Mouse (Mus musculus) ES-E14 (cell line): ENCODE results near the gene Vtn. TPM values are rescaled to one million over a fixed set of nuclear protein-coding genes. Genes with fewer than 3 reads are reported as not detected.

Source experiments
- DNase-seq: peaks from one replicate; pipeline ENCODE4 v3.0.0-alpha.2; 2013; ENCODE audit warnings: low read depth, low spot score
- H3K27ac ChIP-seq: 2 replicates; pipeline ENCODE4 v1.5.1; 2012; ENCODE audit warnings: low read depth, mild to moderate bottlenecking, low read length, moderate library complexity, mixed read lengths; ENCODE audit not compliant: poor library complexity, insufficient read depth, severe bottlenecking
- H3K36me3 ChIP-seq: 2 replicates; pipeline ENCODE4 v1.6.1; 2012; ENCODE audit warnings: mild to moderate bottlenecking, low read length, moderate library complexity, mixed read lengths; ENCODE audit not compliant: control insufficient read depth, poor library complexity, insufficient read depth, severe bottlenecking
- H3K4me1 ChIP-seq, 2 experiments: fragments of 150-350 bp in 1 of 2; sonication (generic) in 1 of 2; 2 replicates each; pipeline ENCODE4 v1.6.1; 2012; ENCODE audit warnings: low read length in 2 of 2, mild to moderate bottlenecking in 1 of 2, mixed read lengths in 1 of 2; ENCODE audit not compliant: control insufficient read depth in 2 of 2, insufficient read depth in 2 of 2, poor library complexity in 1 of 2
- H3K4me3 ChIP-seq, 2 experiments: fragments of 150-350 bp in 1 of 2; sonication (generic) in 1 of 2; 2 replicates each; pipeline ENCODE4 v1.5.1; 2012; ENCODE audit warnings: low read length in 2 of 2, low read depth in 1 of 2, mild to moderate bottlenecking in 1 of 2, mixed read lengths in 1 of 2; ENCODE audit not compliant: insufficient read depth in 1 of 2, poor library complexity in 1 of 2, severe bottlenecking in 1 of 2
- H3K9ac ChIP-seq: 2 replicates; pipeline ENCODE4 v1.6.1; 2012; ENCODE audit warnings: low read depth, mild to moderate bottlenecking, low read length, mixed read lengths; ENCODE audit not compliant: poor library complexity, insufficient read depth, severe bottlenecking
- H3K9me3 ChIP-seq: fragments of 150-350 bp; sonication (generic); 2 replicates; pipeline ENCODE4 v1.6.1; 2012; ENCODE audit warnings: low read depth, mild to moderate bottlenecking, low read length; ENCODE audit not compliant: control insufficient read depth, insufficient read depth
- CHD2 ChIP-seq: IDR thresholded peaks from 2 replicates; pipeline ENCODE4 v1.6.1; 2014; ENCODE audit warnings: mild to moderate bottlenecking, low read depth, low read length, inconsistent platforms
- HCFC1 ChIP-seq: IDR thresholded peaks from 2 replicates; pipeline ENCODE4 v1.6.1; 2012; ENCODE audit warnings: low read length, inconsistent platforms, borderline replicate concordance; ENCODE audit not compliant: insufficient read depth
- MAFK ChIP-seq: IDR thresholded peaks from 2 replicates; pipeline ENCODE4 v1.6.1; 2014; ENCODE audit warnings: mild to moderate bottlenecking, low read depth, low read length, inconsistent platforms; ENCODE audit not compliant: insufficient read depth
- ZC3H11A ChIP-seq: IDR thresholded peaks from 2 replicates; pipeline ENCODE4 v1.6.1; 2012; ENCODE audit warnings: low read depth, mild to moderate bottlenecking, inconsistent platforms, low read length, borderline replicate concordance
- ZNF384 ChIP-seq: IDR thresholded peaks from 2 replicates; pipeline ENCODE4 v1.6.1; 2012; ENCODE audit warnings: low read depth, low read length, inconsistent platforms
- in situ Hi-C, 2 experiments: fragments of 600-800 bp; cut with MboI; formaldehyde crosslinking; loops; one replicate each; pipeline ENCODE4 v1.15.1; 2025; ENCODE audit warnings: low sequenced_read_pairs in 2 of 2, inconsistent platforms in 1 of 2; ENCODE audit not compliant: unreplicated experiment in 2 of 2
- total RNA-seq: library from RNA; depleted of rRNA; stranded (reverse); fragments of 300-350 nt; gene quantifications from 2 replicates; pipeline ENCODE4 v1.2.3, GENCODE M21; 2012

The Vtn gene
- total RNA-seq, 1 experiment, result not detected

DNA sequence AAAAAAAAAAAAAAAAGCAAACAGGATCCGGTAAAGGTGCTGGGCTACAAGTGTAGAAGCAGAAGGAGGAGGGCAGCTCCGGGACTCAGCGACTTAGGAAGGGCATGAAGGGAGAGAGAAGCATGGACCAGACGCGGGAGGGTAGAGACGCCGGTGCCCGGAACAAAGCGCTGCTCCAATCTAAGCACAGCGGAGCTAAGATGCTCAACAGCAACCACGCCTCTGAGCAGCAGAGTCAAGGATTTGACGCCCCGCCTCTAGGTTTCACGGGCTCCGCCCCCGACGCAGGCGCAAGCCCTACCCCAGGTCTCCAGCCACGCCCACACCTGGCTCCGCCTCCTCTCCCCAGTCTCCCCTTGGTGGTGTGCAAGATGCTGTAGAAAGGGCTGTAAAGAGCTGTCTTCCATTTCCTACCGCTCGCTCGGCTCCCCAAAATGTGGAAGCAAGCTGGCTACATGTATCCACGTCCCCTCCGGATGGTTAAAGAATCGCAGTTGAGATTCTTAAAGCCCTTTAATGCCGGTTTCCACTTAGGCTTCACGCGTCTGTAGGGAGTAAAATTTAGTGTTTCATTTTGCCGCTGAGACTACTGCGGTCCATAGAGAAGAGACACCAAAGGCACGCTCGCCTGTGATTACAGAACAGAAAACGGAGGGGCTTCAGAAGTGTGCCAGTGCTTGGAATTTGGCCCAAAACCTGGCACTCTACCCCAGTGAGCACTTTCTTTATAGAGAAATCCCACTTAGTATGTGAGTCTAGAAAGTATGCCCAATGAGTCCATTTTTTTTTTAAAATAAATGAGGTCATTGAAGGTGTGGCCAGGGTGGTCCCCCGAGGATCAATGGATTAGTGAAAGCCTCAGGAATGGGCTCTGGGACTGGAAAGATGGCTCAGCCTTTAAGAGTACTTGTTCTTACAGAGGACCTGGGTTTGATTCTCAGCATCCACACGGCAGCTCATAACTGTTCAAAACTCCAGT is 1.1 kb upstream of the Vtn start, which contains the start of gene Sarm1:
Gene Sarm1, minus strand, starts transcription at position 211 of the 979 bp plus-strand sequence.
- Histone ChIP-seq H3K4me3 (peak within 1 kb of the TSS; percentile 59 to 77), H3K27ac (no peak within 1 kb of the TSS), H3K36me3 (no peaks in the 10 kb centered on the region), H3K9me3 (no peaks in the 10 kb centered on the region), H3K4me1 (peaks cover 0 to 2% of the 10 kb centered on the region in 2 experiments; a peak in 1 of 4 replicates), H3K9ac (peak within 1 kb of the TSS; percentile 38; the same call in 1 of the 2 replicates)
- TF ChIP-seq HCFC1 (peak; percentile 49; the same call in 1 of the 2 replicates), CHD2 (no peak), ZNF384 (peak; percentile 92)
- in situ Hi-C loops, result no loop called here
- peak; percentile 98 for DNase-seq

DNA sequence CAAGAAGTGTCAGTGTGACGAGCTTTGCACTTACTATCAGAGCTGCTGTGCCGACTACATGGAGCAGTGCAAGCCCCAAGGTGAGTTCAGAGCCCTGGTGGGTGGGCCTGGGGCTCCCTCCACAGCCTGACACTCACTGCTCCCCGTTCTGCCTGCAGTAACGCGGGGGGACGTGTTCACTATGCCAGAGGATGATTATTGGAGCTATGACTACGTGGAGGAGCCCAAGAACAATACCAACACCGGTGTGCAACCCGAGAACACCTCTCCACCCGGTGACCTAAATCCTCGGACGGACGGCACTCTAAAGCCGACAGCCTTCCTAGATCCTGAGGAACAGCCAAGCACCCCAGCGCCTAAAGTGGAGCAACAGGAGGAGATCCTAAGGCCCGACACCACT is 652 bp downstream of the Vtn start:
- Histone ChIP-seq H3K9ac (no peak overlapping the region), H3K4me3 (no peak overlapping the region), H3K27ac (no peak overlapping the region), H3K9me3 (no peaks in the 10 kb centered on the region), H3K36me3 (no peaks in the 10 kb centered on the region), H3K4me1 (peaks cover 0 to 2% of the 10 kb centered on the region in 2 experiments; a peak in 1 of 4 replicates)
- TF ChIP-seq ZC3H11A (no peak), ZNF384 (no peak), MAFK (no peak), HCFC1 (no peak), CHD2 (no peak)
- in situ Hi-C loops, result no loop called here
- no peak for DNase-seq

DNA sequence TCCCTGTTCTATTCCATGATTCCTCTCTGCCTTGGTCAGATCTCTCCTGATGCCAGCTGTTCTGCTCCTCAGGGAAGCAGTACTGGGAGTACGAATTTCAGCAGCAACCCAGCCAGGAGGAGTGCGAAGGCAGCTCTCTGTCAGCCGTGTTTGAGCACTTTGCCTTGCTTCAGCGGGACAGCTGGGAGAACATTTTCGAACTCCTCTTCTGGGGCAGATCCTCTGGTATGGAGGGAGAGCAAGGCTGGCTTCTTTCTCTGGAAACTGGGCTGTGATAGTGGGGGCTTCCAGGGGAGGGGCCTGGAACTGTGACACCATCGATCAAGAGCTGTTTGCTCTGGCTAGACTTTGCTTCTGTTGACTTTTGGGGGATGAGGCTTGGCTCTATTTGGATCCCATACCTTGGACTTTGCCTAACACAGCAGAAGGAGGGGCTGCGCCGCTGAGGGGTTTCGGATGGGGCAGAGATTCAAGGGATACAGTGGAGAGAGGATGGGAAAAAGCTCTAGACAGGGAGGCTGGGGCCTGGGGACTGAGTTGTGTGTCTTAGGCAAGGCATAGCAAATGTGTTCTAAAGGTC is 1.8 kb downstream of the Vtn start:
- peaks cover 0 to 2% of the 10 kb centered on the region in 2 experiments; a peak in 1 of 4 replicates for H3K4me1 ChIP-seq
- no peak for DNase-seq

DNA sequence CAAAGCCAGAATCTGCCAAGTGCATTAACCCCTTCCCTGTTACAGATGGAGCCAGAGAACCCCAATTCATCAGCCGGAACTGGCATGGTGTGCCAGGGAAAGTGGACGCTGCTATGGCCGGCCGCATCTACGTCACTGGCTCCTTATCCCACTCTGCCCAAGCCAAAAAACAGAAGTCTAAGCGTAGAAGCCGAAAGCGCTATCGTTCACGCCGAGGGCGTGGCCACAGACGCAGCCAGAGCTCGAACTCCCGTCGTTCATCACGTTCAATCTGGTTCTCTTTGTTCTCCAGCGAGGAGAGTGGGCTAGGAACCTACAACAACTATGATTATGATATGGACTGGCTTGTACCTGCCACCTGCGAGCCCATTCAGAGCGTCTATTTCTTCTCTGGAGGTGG is 2.6 kb downstream of the Vtn start:
- Histone ChIP-seq H3K4me3 (no peak overlapping the region), H3K27ac (no peak overlapping the region), H3K4me1 (peaks cover 0 to 2% of the 10 kb centered on the region in 2 experiments; a peak in 1 of 4 replicates), H3K9ac (no peak overlapping the region), H3K36me3 (peaks cover 4% of the 10 kb centered on the region), H3K9me3 (no peaks in the 10 kb centered on the region)
- TF ChIP-seq CHD2, result no peak
- DNase-seq, result no peak
- in situ Hi-C loops, result no loop called here

More for the DNA sequence above, 1.8 kb downstream of the Vtn start:
- Histone ChIP-seq H3K27ac (no peak overlapping the region), H3K9me3 (no peaks in the 10 kb centered on the region), H3K4me3 (no peak overlapping the region), H3K9ac (no peak overlapping the region), H3K36me3 (peaks cover 3% of the 10 kb centered on the region; the same call in 1 of the 2 replicates)
- TF ChIP-seq ZC3H11A (no peak), CHD2 (no peak), HCFC1 (no peak), ZNF384 (no peak), MAFK (no peak)
- in situ Hi-C loops, result no loop called here
